Mouse (Mus musculus) cerebellum, postnatal 4 days (tissue): ENCODE results near the gene E430018J23Rik.
"Not testable (repeated sequence)": the region's sequence is repeated elsewhere in the genome, so short reads cannot be mapped to it uniquely, and the experiment has no call there.

ENCODE experiments used
- DNase-seq, 2 experiments: peaks; one replicate each; pipeline ENCODE4 v3.0.0; 2022; ENCODE audit warnings: low spot score in 2 of 2, mixed read lengths in 1 of 2

E430018J23Rik gene

GRCm38 (mm10) chr7:127378310-127378921 is 15.0 kb downstream of the E430018J23Rik start:
- DNase-seq: no peak

GRCm38 (mm10) chr7:127375271-127376245 is 17.9 kb downstream of the E430018J23Rik start, which contains the start of gene Zfp747:
Zfp747 (minus strand) TSS chr7:127376050.
- DNase-seq: peak; percentile 70 to 86

- not testable (repeated sequence) for DNase-seq
Observed at GRCm38 (mm10) chr7:127371870-127372269, 21.6 kb downstream of the E430018J23Rik start.

- DNase-seq: no peak
Observed at GRCm38 (mm10) chr7:127371213-127371612, 22.2 kb downstream of the E430018J23Rik start.

GRCm38 (mm10) chr7:127366249-127366648 is 27.2 kb downstream of the E430018J23Rik start:
- DNase-seq: no peak

GRCm38 (mm10) chr7:127364166-127364565 is 29.3 kb downstream of the E430018J23Rik start:
- no peak for DNase-seq

- DNase-seq: peak in 1 of 2 experiments; percentile 24
Observed at GRCm38 (mm10) chr7:127363475-127363921, 29.9 kb downstream of the E430018J23Rik start.

GRCm38 (mm10) chr7:127362418-127362817 is 31.0 kb downstream of the E430018J23Rik start:
- DNase-seq: peak in 1 of 2 experiments; percentile 12

GRCm38 (mm10) chr7:127361449-127361848 is 32.0 kb downstream of the E430018J23Rik start:
- DNase-seq: peak in 1 of 2 experiments; percentile 5

- DNase-seq: no peak
Observed at GRCm38 (mm10) chr7:127360265-127360664, 33.2 kb downstream of the E430018J23Rik start.

GRCm38 (mm10) chr7:127358472-127358871 is 35.0 kb downstream of the E430018J23Rik start:
- no peak for DNase-seq

- DNase-seq: no peak
Observed at GRCm38 (mm10) chr7:127357871-127358270, 35.6 kb downstream of the E430018J23Rik start.

GRCm38 (mm10) chr7:127355796-127356195 is 37.6 kb downstream of the E430018J23Rik start:
- DNase-seq: no peak

GRCm38 (mm10) chr7:127351230-127352004 is 42.0 kb downstream of the E430018J23Rik start:
- no peak for DNase-seq

GRCm38 (mm10) chr7:127346676-127347075 is 46.8 kb downstream of the E430018J23Rik start:
- DNase-seq: no peak

GRCm38 (mm10) chr7:127345512-127346325 is 47.7 kb downstream of the E430018J23Rik start, which contains the start of gene Zfp768:
Zfp768 (minus strand) TSS chr7:127345589.
- DNase-seq: peak; percentile 92 to 97

- DNase-seq: no peak
Observed at GRCm38 (mm10) chr7:127345092-127345491, 48.3 kb downstream of the E430018J23Rik start.

GRCm38 (mm10) chr7:127344371-127344770 is 49.1 kb downstream of the E430018J23Rik start:
- no peak for DNase-seq

- DNase-seq: no peak
Observed at GRCm38 (mm10) chr7:127343351-127344019, 49.9 kb downstream of the E430018J23Rik start.

- DNase-seq: no peak
Observed at GRCm38 (mm10) chr7:127342888-127343287, 50.5 kb downstream of the E430018J23Rik start.
